Mouse (Mus musculus): ENCODE results near the gene Eif4a1. TPM values are rescaled to one million over a fixed set of nuclear protein-coding genes. Genes with fewer than 3 reads are reported as not detected.

Eif4a1 gene
- polyA plus RNA-seq, 1 experiment from 2014 or later: 1,177 TPM

DNA sequence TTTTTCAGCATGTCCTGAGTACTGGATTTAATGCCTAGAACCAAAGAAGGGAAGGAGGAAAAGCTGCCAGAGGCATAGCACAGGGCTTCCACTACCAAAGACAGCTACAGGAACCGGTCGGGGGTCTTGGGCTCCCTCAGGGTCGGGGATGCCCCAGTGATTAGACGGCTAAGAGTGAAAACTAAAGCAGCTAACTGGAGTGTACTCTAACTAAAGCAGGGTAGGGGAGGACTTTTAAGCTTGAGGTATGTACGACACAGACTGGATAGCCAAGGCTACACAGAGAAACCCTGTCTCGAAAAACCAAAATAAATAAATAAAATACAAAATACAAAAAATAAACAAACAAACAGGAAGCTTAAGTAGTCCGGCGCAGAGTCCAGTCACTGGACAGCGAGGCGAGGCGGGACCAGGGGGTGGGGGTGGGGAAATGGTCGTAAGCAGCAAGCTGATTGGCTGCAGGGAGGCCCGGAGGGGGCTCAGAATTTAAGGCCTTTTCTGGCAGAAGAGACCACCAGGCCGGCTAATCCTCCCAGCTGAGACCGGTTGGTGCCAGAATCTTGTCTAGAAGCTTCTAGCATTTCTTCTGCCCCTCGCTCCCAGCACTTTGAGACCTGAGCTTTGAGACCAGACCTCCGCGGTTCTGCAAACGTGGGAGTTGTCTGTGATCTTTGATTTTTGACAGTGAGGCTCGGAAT is 50.5 kb downstream of the Eif4a1 start, which contains the start of gene Sat2:
Gene Sat2, plus strand, starts transcription at position 454 of the 698 bp plus-strand sequence.
- Histone ChIP-seq H3K4me2 (ENCODE audit: low read length) (peak within 1 kb of the TSS; percentile 77), H3K9me3 (replicated peaks; ENCODE audit: control insufficient read depth, low read length) (no peaks in the 10 kb centered on the region), H3K4me3 (ENCODE audit: low read depth, low read length) (peak within 1 kb of the TSS; percentile 45), H3K4me1 (ENCODE audit: control insufficient read depth, insufficient read depth, low read length) (peaks cover 10% of the 10 kb centered on the region), H3K27ac (ENCODE audit: low read depth, low read length) (peak within 1 kb of the TSS; percentile 60), H3K9ac (ENCODE audit: low read length) (peak within 1 kb of the TSS; percentile 80), H3K36me3 (ENCODE audit: control insufficient read depth, insufficient read depth, low read length) (no peaks in the 10 kb centered on the region), H3K27me3 (replicated peaks; ENCODE audit: control insufficient read depth, insufficient read depth, low read length) (no peaks in the 10 kb centered on the region)
- ATAC-seq (peak; percentile 92), DNase-seq (ENCODE audit: low spot score) (peak; percentile 86)
- WGBS: under 1% methylated on average over 20 of the region's 20 CpGs

DNA sequence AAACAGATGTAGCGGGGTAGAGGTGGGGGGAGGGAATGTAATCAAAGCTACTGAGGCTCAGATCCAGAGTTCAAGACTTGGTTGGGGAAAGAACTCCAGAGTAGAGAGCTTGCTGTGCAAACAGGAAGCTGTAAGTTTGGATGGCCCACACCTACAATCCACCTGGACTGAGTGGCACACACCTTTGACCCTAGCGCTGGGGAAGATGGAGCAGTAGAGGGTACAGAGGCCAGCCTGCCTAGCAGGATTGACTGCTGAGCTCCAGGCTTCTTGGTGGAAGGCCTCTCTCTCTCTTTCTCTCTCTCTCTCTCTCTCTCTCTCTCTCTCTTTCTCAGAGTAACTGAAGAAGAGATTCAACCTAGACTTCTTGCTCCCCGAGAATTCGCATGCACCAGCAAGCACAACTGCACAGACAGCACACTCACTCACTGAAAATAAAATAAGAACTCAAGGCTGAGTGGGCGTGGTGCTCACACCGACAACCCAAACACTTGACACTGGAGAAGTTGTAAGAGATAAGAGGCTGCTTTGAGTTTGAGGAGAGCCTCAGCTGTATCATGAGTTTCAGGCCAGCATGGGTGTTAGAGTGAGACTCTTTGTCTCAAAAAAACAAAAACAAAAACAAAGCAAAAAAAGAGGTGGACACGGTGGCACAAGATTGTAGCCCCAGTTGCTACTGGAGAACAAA is 51.7 kb downstream of the Eif4a1 start:
- H3K4me3 ChIP-seq (ENCODE audit: low read depth, low read length): no peak overlapping the region
- no peaks in the 10 kb centered on the region for H3K27me3 ChIP-seq (replicated peaks; ENCODE audit: control insufficient read depth, insufficient read depth, low read length)
- H3K4me2 ChIP-seq (ENCODE audit: low read length): no peak overlapping the region
- no peaks in the 10 kb centered on the region for H3K9me3 ChIP-seq (replicated peaks; ENCODE audit: control insufficient read depth, low read length)
- WGBS: 87% methylated on average over 7 of the region's 7 CpGs
- no peak for DNase-seq (ENCODE audit: low spot score)
- peaks cover 10% of the 10 kb centered on the region for H3K4me1 ChIP-seq (ENCODE audit: control insufficient read depth, insufficient read depth, low read length)
- H3K27ac ChIP-seq (ENCODE audit: low read depth, low read length): no peak overlapping the region
- no peak overlapping the region for H3K9ac ChIP-seq (ENCODE audit: low read length)
- H3K36me3 ChIP-seq (ENCODE audit: control insufficient read depth, insufficient read depth, low read length): no peaks in the 10 kb centered on the region
- ATAC-seq: no peak

DNA sequence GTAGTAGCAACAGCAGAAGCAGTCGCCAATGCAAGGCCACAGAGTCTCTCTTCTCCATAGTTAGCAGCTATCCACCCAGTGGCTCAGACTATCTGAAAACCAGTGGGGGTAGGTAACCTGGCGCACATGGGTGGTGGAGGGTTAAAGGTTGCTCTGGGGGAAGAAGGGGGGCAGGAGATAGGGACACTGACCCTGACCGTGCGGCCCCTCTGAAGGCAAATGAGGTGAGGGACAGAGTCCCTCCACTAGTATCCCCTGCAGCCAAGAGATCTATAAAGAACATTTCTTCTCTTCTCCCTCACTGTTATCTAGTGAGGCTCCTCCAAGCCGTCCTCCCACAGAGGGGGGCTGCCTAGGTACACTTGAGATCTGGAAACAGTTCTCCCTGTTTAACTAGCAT is 54.4 kb downstream of the Eif4a1 start, which contains the start of gene Shbg:
Gene Shbg, minus strand, starts transcription at position 101 of the 400 bp plus-strand sequence.
- no peak within 1 kb of the TSS for H3K4me3 ChIP-seq (ENCODE audit: low read depth, low read length)
- H3K4me2 ChIP-seq (ENCODE audit: low read length): no peak within 1 kb of the TSS
- DNase-seq (ENCODE audit: low spot score): no peak
- H3K27ac ChIP-seq (ENCODE audit: low read depth, low read length): no peak within 1 kb of the TSS
- no peak for ATAC-seq
- H3K9me3 ChIP-seq (replicated peaks; ENCODE audit: control insufficient read depth, low read length): no peaks in the 10 kb centered on the region
- H3K27me3 ChIP-seq (replicated peaks; ENCODE audit: control insufficient read depth, insufficient read depth, low read length): no peaks in the 10 kb centered on the region
- H3K36me3 ChIP-seq (ENCODE audit: control insufficient read depth, insufficient read depth, low read length): no peaks in the 10 kb centered on the region
- H3K9ac ChIP-seq (ENCODE audit: low read length): peak within 1 kb of the TSS; percentile 2; the same call in 1 of the 2 replicates
- 79% methylated on average over 5 of the region's 5 CpGs for WGBS
- H3K4me1 ChIP-seq (ENCODE audit: control insufficient read depth, insufficient read depth, low read length): peaks cover 11% of the 10 kb centered on the region

MicroRNAs within 50 kb of the gene (microRNA counts, 519-probe panel; counts per million panel counts)
- microRNA mmu-miR-1934 (not detected), microRNA mmu-miR-467f (2,504 counts per million, percentile 14 among the panel's probes with 10 or more counts)

Small RNAs within 50 kb of the gene (microRNA-seq; reads per million reads assigned to microRNA genes)
- 2.3 reads per million, percentile 13 among the genes with 10 or more reads in this experiment for gene Mir1934
- gene Mir467f: not detected

Other genes starting within 250 kb of the Eif4a1 start
- 2.7 and 3.8 TPM in 2 replicates for gene Dnah2, start 123.3 kb downstream of the Eif4a1 start, polyA plus RNA-seq (2014; fragmentation: Nextera tagmentation; extraction: Ambion mirVana)
- 38.6 and 48.2 TPM in 2 replicates for gene Efnb3, start 112.2 kb downstream of the Eif4a1 start, polyA plus RNA-seq (2014; fragmentation: Nextera tagmentation; extraction: Ambion mirVana)
- gene Wrap53, start 92.2 kb downstream of the Eif4a1 start, polyA plus RNA-seq (2014; fragmentation: Nextera tagmentation; extraction: Ambion mirVana): 24.6 and 29.3 TPM in 2 replicates
- 111 and 113 TPM in 2 replicates for gene Trp53, start 92.1 kb downstream of the Eif4a1 start, polyA plus RNA-seq (2014; fragmentation: Nextera tagmentation; extraction: Ambion mirVana)
- 22.0 and 31.5 TPM in 2 replicates for gene Atp1b2, start 66.5 kb downstream of the Eif4a1 start, polyA plus RNA-seq (2014; fragmentation: Nextera tagmentation; extraction: Ambion mirVana)
- gene Shbg, start 54.5 kb downstream of the Eif4a1 start, polyA plus RNA-seq (2014; fragmentation: Nextera tagmentation; extraction: Ambion mirVana): not detected in 2 replicates
- gene Sat2, start 50.4 kb downstream of the Eif4a1 start, polyA plus RNA-seq (2014; fragmentation: Nextera tagmentation; extraction: Ambion mirVana): 17.6 and 18.2 TPM in 2 replicates
- 34.2 and 35.0 TPM in 2 replicates for gene Fxr2, start 39.4 kb downstream of the Eif4a1 start, polyA plus RNA-seq (2014; fragmentation: Nextera tagmentation; extraction: Ambion mirVana)
- gene Sox15, start 17.1 kb downstream of the Eif4a1 start, polyA plus RNA-seq (2014; fragmentation: Nextera tagmentation; extraction: Ambion mirVana): not detected in 2 replicates
- gene Mpdu1, start 9.8 kb downstream of the Eif4a1 start, polyA plus RNA-seq (2014; fragmentation: Nextera tagmentation; extraction: Ambion mirVana): 72.9 and 83.0 TPM in 2 replicates
- 8.2 and 9.6 TPM in 2 replicates for gene Cd68, start 6.3 kb downstream of the Eif4a1 start, polyA plus RNA-seq (2014; fragmentation: Nextera tagmentation; extraction: Ambion mirVana)
- gene Senp3, start 9.7 kb upstream of the Eif4a1 start, polyA plus RNA-seq (2014; fragmentation: Nextera tagmentation; extraction: Ambion mirVana): 81.8 and 88.2 TPM in 2 replicates
- gene Tnfsf13, start 13.4 kb upstream of the Eif4a1 start, polyA plus RNA-seq (2014; fragmentation: Nextera tagmentation; extraction: Ambion mirVana): 0.53 TPM in 1 of 2 replicates, not detected in the other
- 2.2 and 2.7 TPM in 2 replicates for gene Tnfsf12, start 23.4 kb upstream of the Eif4a1 start, polyA plus RNA-seq (2014; fragmentation: Nextera tagmentation; extraction: Ambion mirVana)
- 1.5 and 1.6 TPM in 2 replicates for gene Tnfsfm13, start 23.7 kb upstream of the Eif4a1 start, polyA plus RNA-seq (2014; fragmentation: Nextera tagmentation; extraction: Ambion mirVana)
- gene Polr2a, start 86.2 kb upstream of the Eif4a1 start, polyA plus RNA-seq (2014; fragmentation: Nextera tagmentation; extraction: Ambion mirVana): 21.1 and 21.3 TPM in 2 replicates
- gene Slc35g3, start 89.5 kb upstream of the Eif4a1 start, polyA plus RNA-seq (2014; fragmentation: Nextera tagmentation; extraction: Ambion mirVana): 0.56 TPM in 1 of 2 replicates, not detected in the other
- 2.1 and 2.8 TPM in 2 replicates for gene Zbtb4, start 93.5 kb upstream of the Eif4a1 start, polyA plus RNA-seq (2014; fragmentation: Nextera tagmentation; extraction: Ambion mirVana)
- gene Chrnb1, start 123.5 kb upstream of the Eif4a1 start, polyA plus RNA-seq (2014; fragmentation: Nextera tagmentation; extraction: Ambion mirVana): 0.68 and 1.4 TPM in 2 replicates
- gene Fgf11, start 129.4 kb upstream of the Eif4a1 start, polyA plus RNA-seq (2014; fragmentation: Nextera tagmentation; extraction: Ambion mirVana): 2.9 and 3.0 TPM in 2 replicates
- gene Tmem102, start 133.2 kb upstream of the Eif4a1 start, polyA plus RNA-seq (2014; fragmentation: Nextera tagmentation; extraction: Ambion mirVana): 0.15 and 0.52 TPM in 2 replicates
- gene Gm39566, start 142.9 kb upstream of the Eif4a1 start, polyA plus RNA-seq (2014; fragmentation: Nextera tagmentation; extraction: Ambion mirVana): not detected in 2 replicates
- gene Spem2, start 146.0 kb upstream of the Eif4a1 start, polyA plus RNA-seq (2014; fragmentation: Nextera tagmentation; extraction: Ambion mirVana): not detected in 2 replicates
- gene Spem1, start 149.8 kb upstream of the Eif4a1 start, polyA plus RNA-seq (2014; fragmentation: Nextera tagmentation; extraction: Ambion mirVana): 0.39 TPM in 1 of 2 replicates, not detected in the other
- 15.7 and 18.4 TPM in 2 replicates for gene Nlgn2, start 165.4 kb upstream of the Eif4a1 start, polyA plus RNA-seq (2014; fragmentation: Nextera tagmentation; extraction: Ambion mirVana)
- gene Tmem256, start 166.1 kb upstream of the Eif4a1 start, polyA plus RNA-seq (2014; fragmentation: Nextera tagmentation; extraction: Ambion mirVana): 307 and 386 TPM in 2 replicates
- gene Plscr3, start 174.0 kb upstream of the Eif4a1 start, polyA plus RNA-seq (2014; fragmentation: Nextera tagmentation; extraction: Ambion mirVana): 44.3 and 49.0 TPM in 2 replicates
- gene Tnk1, start 186.3 kb upstream of the Eif4a1 start, polyA plus RNA-seq (2014; fragmentation: Nextera tagmentation; extraction: Ambion mirVana): 0.32 TPM in 1 of 2 replicates, not detected in the other
- not detected in 2 replicates for gene Tmem95, start 205.6 kb upstream of the Eif4a1 start, polyA plus RNA-seq (2014; fragmentation: Nextera tagmentation; extraction: Ambion mirVana)
- gene Kctd11, start 209.0 kb upstream of the Eif4a1 start, polyA plus RNA-seq (2014; fragmentation: Nextera tagmentation; extraction: Ambion mirVana): 1.1 and 1.2 TPM in 2 replicates
- gene Acap1, start 223.1 kb upstream of the Eif4a1 start, polyA plus RNA-seq (2014; fragmentation: Nextera tagmentation; extraction: Ambion mirVana): 0.10 and 0.17 TPM in 2 replicates
- 15.0 and 18.6 TPM in 2 replicates for gene 2810408A11Rik, start 228.6 kb upstream of the Eif4a1 start, polyA plus RNA-seq (2014; fragmentation: Nextera tagmentation; extraction: Ambion mirVana)
- 16.7 and 23.8 TPM in 2 replicates for gene Neurl4, start 228.6 kb upstream of the Eif4a1 start, polyA plus RNA-seq (2014; fragmentation: Nextera tagmentation; extraction: Ambion mirVana)
- gene Gps2, start 241.5 kb upstream of the Eif4a1 start, polyA plus RNA-seq (2014; fragmentation: Nextera tagmentation; extraction: Ambion mirVana): 62.9 and 67.8 TPM in 2 replicates
- 1,251 and 1,277 TPM in 2 replicates for gene Eif5a, start 249.5 kb upstream of the Eif4a1 start, polyA plus RNA-seq (2014; fragmentation: Nextera tagmentation; extraction: Ambion mirVana)

Data from forebrain, embryonic 14.5 days (tissue).